In genomic region chr4:153303521-153303920, GRCm38 (mm10) we compare ENCODE assay signal across 23 mouse cellular contexts.
DNase-seq lines count a peak whose midpoint lies in the region; ATAC-seq lines count a peak whose summit lies in the region.
"Had no signal": no experiment of that assay in that cellular context is flagged by ENCODE, and none has a peak within 500 bp of the region (broad histone marks: within the 10 kb centered on the region; RNA-seq: fewer than 3 reads in every experiment).

No protein-coding gene starts in this region.

- H3K4me2 ChIP-seq in kidney, embryonic 15.5 days: no peak overlapping the region
- no peak overlapping the region for H3K4me2 ChIP-seq in neural tube, embryonic 12.5 days (replicated peaks)
- H3K4me2 ChIP-seq: embryonic facial prominence, embryonic 13.5 days; forebrain, embryonic 13.5 days; heart, embryonic 12.5 days; hindbrain, embryonic 14.5 days had no signal

- no peaks in the 10 kb centered on the region for H3K9me3 ChIP-seq in kidney, embryonic 15.5 days (replicated peaks)
- H3K9me3 ChIP-seq in neural tube, embryonic 12.5 days: no peaks in the 10 kb centered on the region
- H3K9me3 ChIP-seq: embryonic facial prominence, embryonic 13.5 days; forebrain, embryonic 13.5 days; hindbrain, embryonic 10.5 days had no signal

- peaks cover 21% of the 10 kb centered on the region for H3K4me1 ChIP-seq in kidney, embryonic 15.5 days
- H3K4me1 ChIP-seq in neural tube, embryonic 12.5 days: no peaks in the 10 kb centered on the region; the same call in 1 of the 2 replicates
- H3K4me1 ChIP-seq: embryonic facial prominence, embryonic 13.5 days; forebrain, embryonic 13.5 days; heart, embryonic 12.5 days had no signal

- no peaks in the 10 kb centered on the region for H3K36me3 ChIP-seq in kidney, embryonic 15.5 days
- H3K36me3 ChIP-seq in neural tube, embryonic 12.5 days: no peaks in the 10 kb centered on the region
- H3K36me3 ChIP-seq: embryonic facial prominence, embryonic 13.5 days; G1E; heart, embryonic 12.5 days; hindbrain, embryonic 10.5 days had no signal

- no peak overlapping the region for H3K4me3 ChIP-seq in kidney, embryonic 15.5 days (replicated peaks)
- no peak overlapping the region for H3K4me3 ChIP-seq in neural tube, embryonic 12.5 days
- H3K4me3 ChIP-seq: embryonic facial prominence, embryonic 13.5 days; forebrain, embryonic 13.5 days; gastrocnemius, adult 2 months; heart, embryonic 12.5 days; hindbrain, embryonic 10.5 days had no signal

- H3K27ac ChIP-seq in kidney, embryonic 15.5 days: 0 out of 2 replicates have a peak overlapping the region, but pooled peaks have one; percentile 30
- H3K27ac ChIP-seq in neural tube, embryonic 12.5 days: no peak overlapping the region
- H3K27ac ChIP-seq: embryonic facial prominence, embryonic 13.5 days; forebrain, embryonic 13.5 days; gastrocnemius, adult 2 months; hindbrain, embryonic 10.5 days; hindbrain, embryonic 14.5 days had no signal

- DNase-seq in embryo, embryonic 10.5 days (ENCODE audit: low spot score): peak; percentile 22
- no peak for DNase-seq in embryo, embryonic 9.5 days (ENCODE audit: extremely low spot score)
- no peak for DNase-seq in kidney, postnatal 36 days
- no peak for DNase-seq in neural tube, embryonic 10.5 days (ENCODE audit: extremely low spot score, low spot score)
- DNase-seq in thymus, postnatal 4 days: no peak
- DNase-seq: adrenal gland, adult 8-10 months; adrenal gland, postnatal 36 days; B cell, adult 2 months; cerebellum, adult 11 months; cerebellum, adult 8-10 months; cerebellum, postnatal 14 days; forebrain, postnatal 0 days; gastrocnemius, adult 2 months; gastrocnemius, postnatal 25 days had no signal

- H3K9ac ChIP-seq in kidney, embryonic 15.5 days: no peak overlapping the region
- no peak overlapping the region for H3K9ac ChIP-seq in neural tube, embryonic 12.5 days
- H3K9ac ChIP-seq: embryonic facial prominence, embryonic 13.5 days; forebrain, embryonic 13.5 days; forebrain, postnatal 0 days; heart, embryonic 12.5 days; hindbrain, embryonic 14.5 days had no signal

- 25% methylated on average over 5 of the region's 5 CpGs for WGBS in kidney, embryonic 15.5 days
- 54% methylated on average over 5 of the region's 5 CpGs for WGBS in neural tube, embryonic 12.5 days

- ATAC-seq in kidney, embryonic 15.5 days (replicated peaks; ENCODE audit: low FRiP score): no peak
- peak; percentile 29; the same call in 1 of the 2 replicates for ATAC-seq in neural tube, embryonic 12.5 days (ENCODE audit: low FRiP score, low read depth)
- ATAC-seq: CD4-positive, CD25-positive, alpha-beta regulatory T cell, adult 4 months; forebrain, embryonic 13.5 days; forebrain, postnatal 0 days had no signal

- H3K27me3 ChIP-seq in kidney, embryonic 15.5 days: no peaks in the 10 kb centered on the region
- H3K27me3 ChIP-seq in neural tube, embryonic 12.5 days (replicated peaks): no peaks in the 10 kb centered on the region
- H3K27me3 ChIP-seq: embryonic facial prominence, embryonic 13.5 days; heart, embryonic 12.5 days had no signal
